Mouse (Mus musculus): ENCODE results near the gene Gm21976. TPM values are rescaled to one million over a fixed set of nuclear protein-coding genes. Genes with fewer than 3 reads are reported as not detected.

Gm21976 gene
- total RNA-seq, 1 experiment from 2014 or later: not detected

GRCm38 (mm10) chr13:98298833-98299758, 19.4 kb downstream of the Gm21976 start:
- DNase-seq: peak; percentile 84

GRCm38 (mm10) chr13:98305257-98305656, 25.6 kb downstream of the Gm21976 start:
- no peak for DNase-seq

- no peak for DNase-seq
Measured at GRCm38 (mm10) chr13:98306393-98306792, 26.7 kb downstream of the Gm21976 start.

GRCm38 (mm10) chr13:98306852-98307475, 27.3 kb downstream of the Gm21976 start:
- DNase-seq: no peak

- DNase-seq: no peak
Measured at GRCm38 (mm10) chr13:98308004-98308403, 28.3 kb downstream of the Gm21976 start.

- no peak for DNase-seq
Measured at GRCm38 (mm10) chr13:98308724-98309123, 29.0 kb downstream of the Gm21976 start.

GRCm38 (mm10) chr13:98311597-98311996, 31.9 kb downstream of the Gm21976 start:
- no peak for DNase-seq

GRCm38 (mm10) chr13:98313631-98314030, 33.9 kb downstream of the Gm21976 start:
- no peak for DNase-seq

GRCm38 (mm10) chr13:98315124-98315523, 35.4 kb downstream of the Gm21976 start:
- DNase-seq: no peak

- no peak for DNase-seq
Measured at GRCm38 (mm10) chr13:98316140-98316479, 36.4 kb downstream of the Gm21976 start.

- DNase-seq: peak; percentile 97
Measured at GRCm38 (mm10) chr13:98316480-98317245, 37.0 kb downstream of the Gm21976 start, which contains the start of gene Btf3. Btf3 (minus strand) TSS chr13:98317006.

GRCm38 (mm10) chr13:98317246-98317677, 37.6 kb downstream of the Gm21976 start:
- DNase-seq: peak; percentile 18

GRCm38 (mm10) chr13:98317911-98318310, 38.2 kb downstream of the Gm21976 start:
- no peak for DNase-seq

GRCm38 (mm10) chr13:98325034-98325433, 45.3 kb downstream of the Gm21976 start:
- no peak for DNase-seq

GRCm38 (mm10) chr13:98332106-98332505, 52.4 kb downstream of the Gm21976 start:
- DNase-seq: peak; percentile 56

- no peak for DNase-seq
Measured at GRCm38 (mm10) chr13:98336205-98336604, 56.5 kb downstream of the Gm21976 start.

- DNase-seq: no peak
Measured at GRCm38 (mm10) chr13:98340506-98340905, 60.8 kb downstream of the Gm21976 start.

GRCm38 (mm10) chr13:98349491-98349890, 69.8 kb downstream of the Gm21976 start:
- DNase-seq: no peak

- peak; percentile 68 for DNase-seq
Measured at GRCm38 (mm10) chr13:98351527-98351926, 71.8 kb downstream of the Gm21976 start.

GRCm38 (mm10) chr13:98352381-98352975, 72.8 kb downstream of the Gm21976 start:
- no peak for DNase-seq

- no peak for DNase-seq
Measured at GRCm38 (mm10) chr13:98353709-98354089, 74.0 kb downstream of the Gm21976 start.
